Mouse (Mus musculus) ES-E14 (cell line): ENCODE data around the gene Papolg.

Experiments used
- HCFC1 ChIP-seq: IDR thresholded peaks from 2 replicates; pipeline ENCODE4 v1.6.1; 2012; ENCODE audit warnings: low read length, inconsistent platforms, borderline replicate concordance; ENCODE audit not compliant: insufficient read depth
- MAFK ChIP-seq: IDR thresholded peaks from 2 replicates; pipeline ENCODE4 v1.6.1; 2014; ENCODE audit warnings: mild to moderate bottlenecking, low read depth, low read length, inconsistent platforms; ENCODE audit not compliant: insufficient read depth
- ZC3H11A ChIP-seq: IDR thresholded peaks from 2 replicates; pipeline ENCODE4 v1.6.1; 2012; ENCODE audit warnings: low read depth, mild to moderate bottlenecking, inconsistent platforms, low read length, borderline replicate concordance
- ZNF384 ChIP-seq: IDR thresholded peaks from 2 replicates; pipeline ENCODE4 v1.6.1; 2012; ENCODE audit warnings: low read depth, low read length, inconsistent platforms

GRCm38 (mm10) chr11:23820977-23821376 lies 74.1 kb downstream of the Papolg start:
- no peak for TF ChIP-seq ZNF384
- no peak for TF ChIP-seq MAFK
- TF ChIP-seq ZC3H11A: no peak
- no peak for TF ChIP-seq HCFC1
